Mouse (Mus musculus) hindbrain, embryonic 10.5 days (tissue): ENCODE results near the gene Fam163b. TPM values are rescaled to one million over a fixed set of nuclear protein-coding genes. Genes with fewer than 3 reads are reported as not detected.

Experiments used
- DNase-seq: peaks from one replicate; pipeline ENCODE4 v3.0.0-alpha.2; 2017; ENCODE audit warnings: low spot score
- H3K27ac ChIP-seq: fragments of 300-500 bp; sonication (generic); 2 replicates; pipeline ENCODE4 v1.5.1; 2016; ENCODE audit warnings: mild to moderate bottlenecking, moderate library complexity
- H3K27me3 ChIP-seq: fragments of 300-500 bp; sonication (generic); 2 replicates; pipeline ENCODE4 v1.6.1; 2016; ENCODE audit warnings: mild to moderate bottlenecking; ENCODE audit not compliant: poor library complexity, insufficient read depth, severe bottlenecking
- H3K36me3 ChIP-seq: fragments of 300-500 bp; sonication (generic); 2 replicates; pipeline ENCODE4 v1.6.1; 2016; ENCODE audit warnings: mild to moderate bottlenecking, moderate library complexity
- H3K4me1 ChIP-seq: fragments of 300-500 bp; sonication (generic); replicated peaks from 2 replicates; pipeline ENCODE4 v1.6.1; 2016; ENCODE audit warnings: mild to moderate bottlenecking
- H3K4me3 ChIP-seq: fragments of 300-500 bp; sonication (generic); 2 replicates; pipeline ENCODE4 v1.5.1; 2016; ENCODE audit warnings: mild to moderate bottlenecking, moderate library complexity
- H3K9me3 ChIP-seq: fragments of 300-500 bp; sonication (generic); 2 replicates; pipeline ENCODE4 v1.6.1; 2016; ENCODE audit warnings: mild to moderate bottlenecking, moderate library complexity
- WGBS: fragments of 180-500 bp; shearing (Covaris S2); methylation state at CpG from one replicate; pipeline ENCODE4 v1.1.7; 2016; 5-methylcytosine and 5-hydroxymethylcytosine counted together
- polyA plus RNA-seq: library from polyadenylated mRNA; unstranded; fragments of >200 nt; fragmentation: Nextera tagmentation; extraction: Ambion mirVana; gene quantifications from 2 replicates; pipeline ENCODE4 v1.2.1, GENCODE M21; 2016

Fam163b gene
- polyA plus RNA-seq = 0.26 TPM in 2 replicates

DNA sequence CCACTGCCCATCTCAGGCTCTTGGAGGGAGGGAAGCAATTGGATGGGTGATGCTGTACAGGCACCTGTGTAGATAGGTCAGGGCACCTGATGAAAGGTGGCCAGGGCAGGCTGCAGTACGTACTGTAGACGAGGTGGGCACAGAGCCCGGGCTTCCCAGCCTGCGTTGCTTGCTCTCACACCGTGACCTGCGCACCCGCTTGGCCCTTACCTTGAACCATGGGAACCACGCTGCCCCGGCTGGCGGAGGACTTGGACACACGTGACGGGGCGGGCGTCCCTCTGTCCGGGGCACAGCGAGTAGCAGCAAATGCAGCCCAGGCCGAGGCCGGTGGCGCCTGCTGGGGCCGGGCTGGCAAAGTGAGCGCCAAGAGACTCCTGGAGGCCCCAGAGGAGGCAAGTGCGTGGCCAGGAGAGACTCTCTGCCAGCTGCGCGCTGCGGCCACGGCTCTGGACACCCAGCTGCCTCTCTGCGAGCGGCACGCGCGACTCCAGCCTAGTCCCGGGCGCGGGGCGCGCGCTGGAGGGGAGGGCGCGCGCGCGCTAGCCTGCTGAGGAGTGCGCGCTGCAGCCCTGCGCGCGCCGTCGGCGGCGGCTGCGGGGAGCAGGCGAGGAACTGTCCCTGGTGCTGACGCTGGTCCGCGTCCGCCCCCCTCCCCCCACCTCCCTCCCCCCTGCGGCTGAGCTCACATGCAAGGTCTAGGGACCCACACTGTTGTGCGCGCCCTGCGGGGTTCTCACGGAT, at the start of gene Fam163b:
Gene Fam163b (minus strand): TSS at position 542 of the 744 bp plus-strand sequence.
- 1% methylated on average over 62 of the region's 62 CpGs for WGBS
- Histone ChIP-seq H3K27ac (no peak within 1 kb of the TSS), H3K27me3 (peaks cover 52% of the 10 kb centered on the region), H3K4me3 (peak within 1 kb of the TSS; percentile 56), H3K36me3 (no peaks in the 10 kb centered on the region), H3K4me1 (peaks cover 12% of the 10 kb centered on the region), H3K9me3 (no peaks in the 10 kb centered on the region)
- DNase-seq = peak; percentile 56

DNA sequence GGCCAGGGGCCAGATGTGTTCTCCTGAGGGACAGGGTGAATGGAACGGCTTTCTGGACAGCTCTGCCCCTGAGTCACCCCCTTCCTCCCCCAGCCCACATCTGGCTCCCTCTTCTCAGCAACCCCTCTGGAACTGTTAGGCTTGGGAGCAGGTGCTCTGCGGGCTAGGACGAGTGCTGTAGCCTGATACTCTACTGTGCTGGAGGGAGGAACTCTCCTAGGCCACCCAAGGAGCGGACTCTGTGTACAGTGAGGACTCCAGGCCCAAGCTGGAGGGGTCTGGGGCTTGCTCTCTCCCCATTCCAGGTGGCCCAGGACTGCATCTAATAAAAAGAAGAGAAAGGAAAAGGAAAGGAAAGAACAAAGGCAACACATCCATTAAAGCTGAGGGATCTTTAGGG, 47.7 kb upstream of the Fam163b start:
- no peak overlapping the region for H3K4me3 ChIP-seq
- no peaks in the 10 kb centered on the region for H3K36me3 ChIP-seq
- H3K4me1 ChIP-seq = peaks cover 6% of the 10 kb centered on the region; the same call in 1 of the 2 replicates
- no peak overlapping the region for H3K27ac ChIP-seq
- WGBS = 59% methylated on average over 4 of the region's 4 CpGs
- no peak for DNase-seq
- H3K27me3 ChIP-seq = no peaks in the 10 kb centered on the region
- H3K9me3 ChIP-seq = no peaks in the 10 kb centered on the region

DNA sequence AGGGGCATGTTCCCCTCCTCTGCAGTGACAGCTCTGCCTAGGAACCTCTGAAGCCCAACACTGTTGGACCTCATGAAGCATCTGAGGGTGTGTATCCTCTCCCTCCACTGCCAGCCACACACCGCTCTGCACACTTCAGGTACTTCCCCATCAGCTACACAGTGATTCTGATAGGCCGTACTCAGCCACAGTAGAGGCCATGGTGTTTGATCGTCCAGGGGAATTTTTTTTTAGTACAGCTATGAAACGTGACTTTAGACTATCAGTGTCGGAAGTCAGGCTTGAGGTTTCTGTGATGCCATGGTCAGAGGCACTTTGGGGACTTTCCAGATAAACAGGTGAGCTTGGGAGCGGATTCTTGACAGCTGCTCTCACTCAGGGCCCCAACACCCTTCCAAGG, 45.2 kb upstream of the Fam163b start:
- Histone ChIP-seq H3K27me3 (no peaks in the 10 kb centered on the region), H3K4me1 (peaks cover 6% of the 10 kb centered on the region; the same call in 1 of the 2 replicates), H3K27ac (no peak overlapping the region; the same call in 1 of the 2 replicates), H3K36me3 (no peaks in the 10 kb centered on the region), H3K9me3 (no peaks in the 10 kb centered on the region), H3K4me3 (no peak overlapping the region)
- DNase-seq = no peak
- 86% methylated on average over 6 of the region's 6 CpGs for WGBS

DNA sequence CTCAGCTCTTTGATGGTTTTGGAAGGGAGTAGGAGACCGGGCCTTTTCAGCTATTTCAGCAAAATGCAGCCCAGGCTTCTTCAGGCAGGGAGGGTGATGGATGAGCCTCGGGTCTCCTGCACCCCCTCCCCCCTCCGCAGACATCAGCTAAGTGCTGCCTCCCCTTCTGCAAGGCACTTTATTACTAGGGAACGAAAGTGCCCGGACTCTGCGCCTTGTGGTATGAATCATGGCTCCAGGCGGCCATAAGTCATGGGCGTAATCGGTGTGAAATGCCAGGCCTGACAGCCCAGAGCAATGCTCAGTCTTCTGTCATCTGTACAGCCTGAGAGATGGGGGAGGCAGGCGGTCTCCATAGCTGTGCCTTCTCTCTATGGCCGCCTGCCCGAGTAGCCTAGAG, 41.4 kb upstream of the Fam163b start:
- WGBS = 84% methylated on average over 12 of the region's 12 CpGs
- Histone ChIP-seq H3K9me3 (no peaks in the 10 kb centered on the region), H3K4me3 (no peak overlapping the region), H3K36me3 (no peaks in the 10 kb centered on the region), H3K4me1 (no peaks in the 10 kb centered on the region), H3K27me3 (no peaks in the 10 kb centered on the region), H3K27ac (no peak overlapping the region)
- DNase-seq = no peak

DNA sequence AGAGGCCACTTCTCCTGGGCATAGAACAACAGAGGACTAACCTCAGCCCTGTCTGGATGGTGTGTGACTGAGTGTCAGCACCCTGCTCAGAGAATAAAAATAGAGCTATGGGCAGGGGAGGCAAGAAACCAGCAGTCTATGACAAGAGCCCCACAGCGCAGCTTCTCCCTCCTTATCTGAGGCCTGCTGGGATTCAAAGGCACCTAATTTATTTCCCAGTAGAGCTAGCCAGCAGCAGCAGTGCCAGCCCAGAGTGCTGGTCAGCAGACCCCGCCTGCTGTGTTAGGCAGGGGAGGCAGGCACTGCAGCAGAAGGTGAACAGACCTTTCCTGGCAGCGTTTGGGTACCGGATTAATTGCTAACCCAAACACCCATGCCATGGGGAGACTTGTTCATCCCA, 39.6 kb upstream of the Fam163b start:
- DNase-seq = no peak
- 68% methylated on average over 4 of the region's 4 CpGs for WGBS
- H3K36me3 ChIP-seq = no peaks in the 10 kb centered on the region
- peaks cover 7% of the 10 kb centered on the region for H3K4me1 ChIP-seq
- no peak overlapping the region for H3K27ac ChIP-seq
- H3K4me3 ChIP-seq = no peak overlapping the region
- no peaks in the 10 kb centered on the region for H3K9me3 ChIP-seq
- no peaks in the 10 kb centered on the region for H3K27me3 ChIP-seq

DNA sequence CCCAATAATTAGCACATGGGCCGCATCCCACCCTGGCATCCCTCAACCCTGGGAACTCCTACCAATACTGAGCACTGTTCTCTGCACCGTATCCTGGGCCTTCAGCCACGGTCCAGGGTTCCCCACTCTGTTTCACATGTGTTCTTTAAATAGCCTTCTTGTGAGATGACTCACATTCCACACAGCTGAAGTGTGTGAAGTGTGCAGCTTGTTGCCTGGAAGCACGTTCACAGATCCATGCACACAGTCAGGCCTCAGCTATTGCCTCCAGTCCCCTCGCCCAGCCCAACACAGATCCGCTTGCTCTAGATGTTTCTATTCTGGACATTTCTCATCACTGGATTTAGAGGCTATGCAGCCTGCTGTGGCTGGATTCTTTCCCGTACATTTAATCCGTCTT, 36.8 kb upstream of the Fam163b start:
- Histone ChIP-seq H3K9me3 (no peaks in the 10 kb centered on the region), H3K4me1 (peaks cover 16% of the 10 kb centered on the region), H3K4me3 (no peak overlapping the region), H3K27me3 (no peaks in the 10 kb centered on the region), H3K36me3 (no peaks in the 10 kb centered on the region), H3K27ac (no peak overlapping the region)
- no peak for DNase-seq
- WGBS = 88% methylated on average over 8 of the region's 8 CpGs

DNA sequence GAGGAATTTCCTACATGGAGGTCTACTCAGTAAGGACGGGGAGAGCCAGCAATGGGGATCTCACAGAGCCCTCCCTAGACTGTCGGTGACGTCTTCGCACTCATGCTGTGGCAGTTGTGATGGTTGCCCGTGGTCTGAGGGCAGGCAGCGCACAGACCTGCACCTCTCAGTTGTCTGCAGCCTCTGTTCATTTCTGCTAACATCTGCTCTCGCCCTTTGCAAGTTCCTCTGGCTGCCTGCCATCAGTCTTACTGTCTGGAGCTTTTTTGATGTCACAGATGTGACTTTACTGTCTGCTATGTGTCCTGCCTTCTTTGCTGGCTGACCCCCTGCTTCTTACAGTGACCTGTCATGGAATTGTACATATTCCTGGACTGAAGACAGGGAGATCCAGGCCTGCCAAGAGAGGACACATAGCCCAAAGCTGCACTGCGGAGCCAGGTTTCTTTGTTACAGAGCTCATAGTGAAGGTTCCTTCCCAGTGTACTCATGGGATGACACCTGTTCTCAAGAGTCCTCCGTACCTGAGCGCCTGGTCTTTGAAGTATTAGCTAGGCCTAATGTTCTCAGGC, 33.5 kb upstream of the Fam163b start:
- Histone ChIP-seq H3K27me3 (no peaks in the 10 kb centered on the region), H3K4me3 (no peak overlapping the region), H3K36me3 (no peaks in the 10 kb centered on the region), H3K9me3 (no peaks in the 10 kb centered on the region), H3K27ac (peak overlapping the region; percentile 51; the same call in 1 of the 2 replicates), H3K4me1 (peaks cover 16% of the 10 kb centered on the region)
- 86% methylated on average over 10 of the region's 10 CpGs for WGBS
- DNase-seq = no peak

DNA sequence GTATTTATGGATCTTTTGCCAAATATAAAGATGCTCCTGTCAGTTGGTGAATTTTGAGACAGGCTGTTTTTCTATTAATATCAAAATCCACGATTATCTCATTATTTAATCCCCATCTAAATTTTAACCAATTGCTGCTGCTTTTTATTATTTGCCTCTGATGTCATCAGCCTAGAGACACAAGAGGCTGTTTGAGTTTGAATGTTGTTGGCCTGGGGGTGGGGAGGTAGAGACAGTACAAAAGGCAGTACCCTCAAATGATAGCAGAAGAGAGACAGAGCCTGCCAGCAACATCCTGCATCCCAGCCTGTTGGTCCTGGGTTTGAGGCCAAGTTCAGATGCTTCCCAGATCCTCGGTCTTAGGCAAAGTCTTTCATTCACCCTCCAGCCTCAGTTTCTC, 32.0 kb upstream of the Fam163b start:
- Histone ChIP-seq H3K4me1 (peaks cover 16% of the 10 kb centered on the region), H3K9me3 (no peaks in the 10 kb centered on the region), H3K27me3 (no peaks in the 10 kb centered on the region), H3K36me3 (no peaks in the 10 kb centered on the region), H3K27ac (no peak overlapping the region), H3K4me3 (no peak overlapping the region)
- DNase-seq = no peak
- WGBS = 89% methylated on average over 2 of the region's 2 CpGs

DNA sequence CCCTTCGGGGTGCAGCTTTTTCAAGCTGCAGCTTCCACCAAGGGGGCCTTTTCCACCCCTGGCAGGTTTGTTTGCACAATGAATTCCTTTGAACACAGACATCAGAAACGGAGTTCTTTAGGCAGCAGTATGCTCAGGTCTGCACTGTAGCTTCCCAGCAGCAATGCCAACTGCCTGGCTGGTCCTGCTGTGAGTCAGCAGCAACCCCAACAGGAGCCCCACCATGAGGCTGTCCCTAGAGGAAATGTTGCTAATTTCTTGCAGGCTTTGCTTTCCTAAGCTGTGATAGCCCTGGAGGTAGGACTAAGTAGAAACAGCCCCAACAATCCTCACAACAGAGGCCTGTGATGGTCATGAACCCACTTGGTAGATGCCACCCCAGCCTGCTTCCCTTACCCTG, 24.7 kb upstream of the Fam163b start:
- WGBS = 29% methylated on average over 2 of the region's 2 CpGs
- DNase-seq = no peak
- no peak overlapping the region for H3K4me3 ChIP-seq
- no peak overlapping the region; the same call in 1 of the 2 replicates for H3K27ac ChIP-seq
- H3K36me3 ChIP-seq = no peaks in the 10 kb centered on the region
- peaks cover 5% of the 10 kb centered on the region; the same call in 1 of the 2 replicates for H3K27me3 ChIP-seq
- peaks cover 32% of the 10 kb centered on the region for H3K4me1 ChIP-seq
- H3K9me3 ChIP-seq = no peaks in the 10 kb centered on the region

DNA sequence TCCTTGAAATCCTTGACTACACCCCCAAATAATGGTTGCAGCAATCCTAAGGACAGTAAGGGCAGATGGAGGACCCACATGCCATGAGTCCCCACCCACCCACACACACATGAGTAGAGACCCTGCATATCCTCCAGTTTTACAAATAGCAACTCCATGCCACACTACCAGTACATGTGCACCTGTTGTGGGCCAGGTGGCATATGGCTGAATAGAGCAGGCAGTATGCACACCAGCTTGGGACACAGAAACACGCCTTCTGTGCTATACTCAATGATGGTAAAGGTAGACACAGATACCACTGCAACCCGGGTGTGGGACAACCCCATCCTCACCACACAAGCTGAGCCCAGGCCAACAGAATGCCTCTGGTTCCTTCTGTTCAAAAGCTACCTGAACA, 23.8 kb upstream of the Fam163b start:
- Histone ChIP-seq H3K27ac (no peak overlapping the region), H3K4me1 (peaks cover 32% of the 10 kb centered on the region), H3K4me3 (no peak overlapping the region), H3K36me3 (no peaks in the 10 kb centered on the region), H3K9me3 (no peaks in the 10 kb centered on the region), H3K27me3 (peaks cover 5% of the 10 kb centered on the region; the same call in 1 of the 2 replicates)
- WGBS = 78% methylated on average over 2 of the region's 2 CpGs
- DNase-seq = no peak

DNA sequence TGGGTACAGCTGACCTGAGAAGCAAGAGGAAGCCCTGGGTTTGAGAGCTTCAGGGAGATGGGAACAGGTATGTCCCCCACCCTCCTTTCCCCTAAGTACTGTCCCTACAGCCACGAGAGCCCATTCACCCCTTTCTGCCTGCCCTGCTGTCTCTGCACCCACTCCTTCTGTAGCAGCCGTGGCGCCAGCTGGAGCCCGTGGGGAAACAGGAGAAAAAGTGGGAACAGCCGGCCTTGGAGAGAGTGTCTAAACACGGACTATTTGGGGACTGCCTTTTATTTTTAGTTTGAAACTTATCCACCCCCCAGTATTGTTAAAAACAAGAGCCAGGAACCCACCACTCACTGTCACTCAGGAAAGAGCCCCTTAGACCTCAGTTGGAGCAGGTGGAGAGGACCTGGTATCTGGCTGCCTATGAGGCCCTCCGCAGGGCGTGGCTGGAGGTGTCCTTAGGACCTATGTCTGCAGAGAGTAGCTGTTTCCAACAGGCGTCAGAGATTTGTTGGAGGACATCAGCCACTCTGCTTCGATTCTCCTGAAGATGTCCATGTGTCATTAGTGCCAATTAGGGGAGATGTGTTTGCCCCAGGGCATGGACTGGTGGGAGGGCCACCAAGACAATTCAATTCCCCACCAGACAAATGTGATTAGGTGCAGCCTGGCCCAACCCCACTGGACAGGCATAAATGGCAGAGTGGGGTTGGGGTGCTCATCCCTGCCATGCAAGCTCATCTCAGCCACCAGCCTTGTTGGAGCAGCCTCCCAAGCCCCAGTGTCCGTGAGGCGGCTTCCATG, 22.7 kb upstream of the Fam163b start, which contains the start of gene Dbh:
Gene Dbh (plus strand): TSS at position 438 of the 795 bp plus-strand sequence.
- Histone ChIP-seq H3K4me1 (peaks cover 32% of the 10 kb centered on the region), H3K27ac (0 out of 2 replicates have a peak within 1 kb of the TSS, but pooled peaks have one; percentile 16), H3K4me3 (no peak within 1 kb of the TSS), H3K36me3 (no peaks in the 10 kb centered on the region), H3K9me3 (no peaks in the 10 kb centered on the region), H3K27me3 (peaks cover 5% of the 10 kb centered on the region; the same call in 1 of the 2 replicates)
- DNase-seq = no peak
- 83% methylated on average over 12 of the region's 12 CpGs for WGBS

DNA sequence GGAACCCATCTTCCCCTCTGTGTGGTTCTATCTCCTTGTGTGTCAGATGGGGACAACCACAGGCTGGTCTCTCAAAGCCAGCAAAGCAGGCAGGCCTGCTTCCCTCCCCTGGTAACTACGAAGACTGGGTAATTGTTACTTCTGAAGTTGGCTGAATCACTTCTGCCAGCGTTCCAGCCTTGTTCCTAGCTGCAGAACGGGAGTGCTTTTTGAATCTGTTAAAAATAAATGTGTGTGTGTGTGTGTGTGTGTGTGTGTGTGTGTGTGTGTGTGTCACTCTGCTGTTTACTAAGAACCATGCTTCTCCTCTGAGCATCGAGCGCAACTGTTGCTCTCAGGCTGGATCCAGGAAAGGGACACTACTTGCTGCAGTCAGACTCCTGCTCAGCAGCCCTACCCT, 21.6 kb upstream of the Fam163b start:
- H3K9me3 ChIP-seq = no peaks in the 10 kb centered on the region
- H3K4me1 ChIP-seq = peaks cover 37% of the 10 kb centered on the region
- no peaks in the 10 kb centered on the region for H3K36me3 ChIP-seq
- H3K4me3 ChIP-seq = no peak overlapping the region
- no peak for DNase-seq
- 80% methylated on average over 5 of the region's 5 CpGs for WGBS
- H3K27me3 ChIP-seq = peaks cover 5% of the 10 kb centered on the region; the same call in 1 of the 2 replicates
- H3K27ac ChIP-seq = no peak overlapping the region
